Mouse (Mus musculus) c-Kit-positive CD71-positive TER-119-negative erythroid progenitor cells, embryonic 14.5 days (primary cell): Measurements from ENCODE around the gene S100a9.

ENCODE experiments used
- DNase-seq: peaks from one replicate; pipeline ENCODE4 v3.0.0-alpha.2; 2013; ENCODE audit warnings: low read depth

Gene S100a9

DNA sequence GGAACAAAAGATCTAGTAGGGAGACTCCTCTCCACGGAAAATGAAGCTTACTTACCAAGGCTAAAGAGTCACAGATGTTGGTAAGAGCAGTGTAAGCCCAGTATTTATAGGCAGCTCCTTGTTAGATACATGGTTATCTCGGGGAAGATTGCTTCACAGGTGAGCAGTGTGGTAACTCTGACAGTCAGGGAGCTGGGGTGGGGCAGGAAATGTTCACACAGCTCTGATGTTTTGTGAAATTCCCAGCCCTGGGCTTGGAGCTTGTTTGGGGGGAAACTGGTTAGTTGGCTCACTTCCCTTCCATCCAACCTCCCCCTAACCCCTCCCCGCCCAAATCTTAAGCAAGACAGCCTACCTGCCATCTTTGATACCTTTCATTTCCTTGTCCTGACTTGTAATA, at the start of gene S100a9:
TSS of gene S100a9 (minus strand) at position 109 of the 400 bp plus-strand sequence.
- DNase-seq = no peak

- DNase-seq = no peak
These were observed 31.1 kb upstream of the S100a9 start, which contains the start of gene Pglyrp4 for GRCm38 (mm10) chr3:90726606-90727005. Gene Pglyrp4, plus strand, starts transcription at chr3:90726906.

DNA sequence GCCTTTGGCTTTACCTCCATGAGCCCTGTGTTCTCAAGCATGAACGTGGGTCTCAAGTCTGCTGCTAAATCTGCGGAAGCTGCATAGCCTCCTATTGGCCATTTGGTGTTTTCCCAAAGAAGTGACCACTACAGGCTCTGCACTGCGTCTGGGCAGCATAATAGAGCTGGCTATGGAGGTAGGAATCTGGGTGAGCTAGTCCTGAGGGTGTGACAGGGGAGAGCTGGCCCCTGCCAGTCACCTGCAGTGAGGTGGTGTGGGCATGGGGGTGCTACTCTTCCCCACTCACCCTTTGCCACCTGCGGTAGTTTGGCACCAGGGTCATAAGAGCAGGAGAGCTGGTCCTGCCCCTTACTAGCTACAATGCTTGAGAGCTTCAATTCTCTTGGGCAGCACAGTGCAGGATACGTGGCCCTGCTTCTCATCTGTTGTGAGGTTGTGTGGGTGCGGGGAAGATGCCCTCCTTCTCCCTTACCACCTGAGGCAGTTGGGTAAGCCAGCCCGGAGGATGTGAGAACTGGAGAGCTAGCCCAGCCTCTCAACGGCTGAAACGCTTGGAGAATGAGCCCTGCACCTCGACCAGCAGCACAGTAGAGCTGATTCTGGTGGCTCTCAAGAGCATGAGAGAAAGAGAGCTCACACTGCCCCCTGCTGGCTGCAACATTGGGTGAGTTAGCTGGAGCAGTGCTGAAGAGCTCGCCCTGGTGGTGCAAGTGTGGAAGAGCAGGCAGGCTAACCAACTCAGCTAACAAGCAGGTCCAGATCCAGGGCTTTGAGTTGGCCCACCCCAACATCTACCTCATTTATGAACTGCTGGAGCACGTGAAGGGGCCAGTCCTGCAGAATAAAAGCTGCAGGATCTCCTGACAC, 14.3 kb upstream of the S100a9 start:
- peak; percentile 63 for DNase-seq

DNA sequence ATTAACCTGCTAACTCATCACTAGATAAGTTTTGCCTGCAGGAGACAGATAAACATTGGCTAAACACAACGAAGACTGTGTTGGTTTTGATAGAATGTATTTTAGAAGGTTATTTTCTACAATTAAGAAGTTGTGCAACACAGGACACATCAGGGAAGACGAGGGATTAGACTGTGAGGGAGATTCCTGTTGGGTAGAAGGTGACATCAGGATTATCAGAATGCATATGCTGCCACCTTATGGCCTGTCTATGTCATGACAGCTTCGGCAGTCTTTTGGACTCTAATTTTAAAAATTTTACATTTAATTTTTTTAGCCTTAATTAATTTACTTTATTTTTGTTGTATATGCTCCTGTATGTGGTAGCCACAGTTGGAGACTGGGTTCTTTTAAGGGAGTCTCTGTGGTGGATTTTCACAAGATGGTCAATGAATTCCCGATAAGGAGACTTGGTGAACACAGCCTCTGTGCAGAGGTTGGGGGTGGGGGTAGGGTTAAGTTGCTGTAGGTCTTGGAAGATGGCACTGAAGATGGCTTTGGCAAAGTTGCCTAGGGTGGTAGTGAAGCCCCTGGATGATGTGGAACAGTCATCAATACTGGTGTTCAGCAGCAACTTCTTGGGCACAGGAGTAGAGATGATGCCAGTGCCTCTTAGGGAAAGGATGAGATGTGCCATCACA, 13.1 kb upstream of the S100a9 start:
- no peak for DNase-seq

DNA sequence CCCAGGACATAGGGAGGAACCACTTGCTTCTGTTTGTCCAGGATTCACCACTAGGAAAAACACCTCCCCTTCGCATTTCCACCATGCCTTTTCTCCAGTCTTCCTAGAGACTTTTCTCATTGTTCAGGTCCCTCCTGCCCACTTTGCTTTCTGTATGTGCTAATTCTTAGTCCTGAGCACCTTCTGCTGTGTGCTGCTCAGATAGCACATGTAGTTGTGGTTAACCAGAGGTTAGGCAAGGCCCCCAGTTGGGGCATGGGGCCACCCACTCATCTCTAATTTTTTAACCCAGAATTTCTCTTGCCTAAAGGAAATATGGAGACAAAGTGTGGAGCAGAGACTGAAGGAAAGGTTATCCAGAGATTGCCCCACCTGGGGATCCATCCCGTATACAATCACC, 6.7 kb upstream of the S100a9 start:
- no peak for DNase-seq

- no peak for DNase-seq
These were observed 2.0 kb downstream of the S100a9 start for GRCm38 (mm10) chr3:90693496-90693895.

DNA sequence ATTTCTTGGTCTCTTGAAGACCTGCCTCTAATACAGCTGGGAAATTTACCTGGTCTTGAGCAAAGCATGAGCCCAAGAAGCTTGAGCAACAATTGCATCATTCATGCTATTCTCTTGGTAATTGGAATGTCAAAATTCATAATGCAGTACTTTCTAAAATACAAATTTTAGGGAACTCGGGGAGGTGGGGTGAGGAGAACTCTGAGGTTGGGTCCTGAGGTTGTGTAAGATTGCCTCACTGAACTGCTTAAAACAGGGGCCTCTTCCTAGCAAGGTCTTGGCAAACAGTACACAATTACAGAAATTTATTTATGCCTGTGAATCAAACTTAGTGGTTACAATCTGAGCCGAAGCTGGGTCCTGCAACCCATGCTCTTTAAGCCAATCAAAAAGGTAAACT, 8.7 kb downstream of the S100a9 start:
- DNase-seq = no peak

GRCm38 (mm10) chr3:90683929-90684328, 11.6 kb downstream of the S100a9 start:
- no peak for DNase-seq

- no peak for DNase-seq
These were observed 16.9 kb downstream of the S100a9 start for GRCm38 (mm10) chr3:90678656-90679055.

- DNase-seq = no peak
These were observed 26.7 kb downstream of the S100a9 start, which contains the start of gene S100a8 for GRCm38 (mm10) chr3:90668846-90669245. Gene S100a8, plus strand, starts transcription at chr3:90668978.

DNA sequence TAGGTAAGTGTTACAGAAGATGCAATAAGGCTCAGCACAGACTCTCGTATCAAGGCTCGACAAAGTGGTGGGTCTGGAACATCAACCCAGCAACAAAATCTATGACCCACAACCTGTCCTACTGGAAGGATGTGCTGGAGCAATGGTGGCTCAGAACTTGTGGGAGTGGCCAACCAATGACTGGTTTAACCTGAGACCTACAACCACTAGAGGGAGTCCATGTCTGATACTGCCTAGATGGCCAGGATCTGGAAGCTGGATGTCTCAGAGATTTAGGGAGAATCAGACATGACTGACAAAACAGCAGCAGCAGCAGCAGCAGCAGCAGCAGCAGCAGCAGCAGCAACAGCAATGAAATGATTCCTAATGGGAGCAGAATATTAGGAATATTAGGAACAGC, 31.3 kb downstream of the S100a9 start:
- DNase-seq = no peak

DNA sequence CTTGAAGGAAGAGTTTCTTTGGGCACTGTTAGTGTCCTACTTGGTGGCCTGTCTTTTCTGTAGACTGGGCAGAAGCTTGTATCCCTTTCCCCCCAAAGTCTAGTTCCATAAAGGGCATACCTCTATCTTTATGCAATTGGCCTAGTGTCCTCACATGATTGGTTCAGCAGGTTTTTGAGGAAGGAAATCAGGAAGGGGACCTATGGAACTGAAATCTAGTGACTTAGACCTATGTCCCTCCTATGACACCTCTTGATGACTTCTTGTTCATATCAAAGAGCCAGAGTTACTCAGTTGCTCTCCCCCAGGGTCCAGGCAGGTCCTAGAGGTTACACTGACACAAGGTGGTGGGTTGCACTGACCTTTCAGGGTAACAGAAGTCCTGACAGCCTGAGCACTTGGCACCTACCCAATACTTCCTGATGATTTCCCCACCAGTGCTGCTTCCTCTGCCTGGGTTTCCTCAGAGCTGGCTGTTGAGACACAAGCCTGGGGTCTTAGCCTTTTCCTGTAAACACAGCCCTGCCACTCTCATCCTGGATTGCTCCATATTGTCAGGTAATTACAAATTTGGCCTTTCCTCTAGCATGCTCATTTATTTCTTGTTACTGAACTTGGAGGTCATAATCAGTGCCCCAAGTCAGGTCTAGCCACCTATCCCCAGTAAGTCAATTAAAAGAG, 36.0 kb downstream of the S100a9 start:
- no peak for DNase-seq

- no peak for DNase-seq
These were observed 38.1 kb downstream of the S100a9 start for GRCm38 (mm10) chr3:90657405-90657804.

DNA sequence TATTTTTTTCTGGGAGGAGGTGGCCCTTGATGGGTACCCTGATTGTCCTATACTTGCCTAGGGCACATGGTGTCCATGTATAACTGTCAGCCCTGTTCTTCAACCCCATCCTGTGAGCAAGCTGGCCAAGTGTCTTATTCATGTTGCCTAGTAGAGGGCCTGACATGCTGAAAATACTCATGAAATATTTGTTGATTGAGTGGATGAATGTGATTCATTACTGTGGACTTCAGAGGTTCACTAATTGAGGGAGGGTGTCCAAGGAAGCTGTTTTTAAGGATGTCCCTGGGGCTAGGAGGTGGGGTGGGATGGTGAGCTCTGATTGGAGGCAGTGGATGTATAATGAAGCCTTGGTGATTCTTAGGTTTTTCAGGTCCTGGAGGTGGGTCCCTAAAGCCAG, 41.8 kb downstream of the S100a9 start, which contains the start of gene S100a7a:
TSS of gene S100a7a (plus strand) at position 301 of the 400 bp plus-strand sequence.
- DNase-seq = no peak

DNA sequence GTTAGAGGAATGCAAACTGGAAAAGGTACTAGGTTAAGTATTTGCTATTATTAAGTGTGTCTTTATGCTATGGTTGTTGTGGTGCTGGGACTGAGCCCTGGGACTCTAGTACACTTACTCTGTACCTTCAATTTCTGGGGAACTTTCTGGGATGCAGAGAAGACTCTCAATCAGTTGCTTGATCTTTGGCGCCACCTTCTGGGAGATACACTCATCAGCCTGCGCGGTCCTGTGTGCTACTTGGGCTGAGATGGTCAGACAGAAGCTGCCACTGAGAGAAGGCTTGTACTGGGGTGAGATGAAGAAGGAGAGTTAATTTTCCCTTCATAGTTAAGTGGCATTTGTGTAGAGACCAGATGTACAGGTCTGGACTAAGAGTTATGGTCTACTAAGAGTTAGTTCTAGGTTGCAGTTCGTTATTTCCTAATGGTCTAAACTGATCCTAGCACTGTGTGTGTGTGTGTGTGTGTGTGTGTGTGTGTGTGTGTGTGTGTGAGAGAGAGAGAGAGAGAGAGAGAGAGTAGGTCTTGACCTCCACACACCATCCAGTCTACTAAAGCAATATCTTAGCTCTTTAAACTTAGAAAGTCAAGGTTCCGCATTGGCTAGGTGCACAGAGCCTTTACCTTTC, 42.5 kb downstream of the S100a9 start:
- DNase-seq = peak; percentile 16

DNA sequence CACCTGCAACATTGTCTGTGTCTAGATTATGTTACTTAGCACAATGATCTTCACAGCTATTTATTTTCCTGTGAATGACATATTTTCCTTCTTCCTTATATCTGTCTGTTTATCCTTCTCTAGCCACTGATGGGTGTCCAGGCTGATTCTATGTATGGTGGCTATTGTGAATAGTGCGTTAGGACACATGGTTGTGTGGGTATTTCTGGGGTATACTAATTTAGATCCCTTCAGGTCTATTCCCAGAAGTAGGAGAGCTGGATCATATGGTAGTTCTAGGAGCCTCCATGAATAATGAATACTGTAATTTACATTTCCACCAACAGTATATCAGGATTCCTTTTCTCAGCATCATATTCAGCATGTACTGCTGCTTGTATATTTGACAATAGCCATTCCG, 45.7 kb downstream of the S100a9 start:
- DNase-seq = no peak

DNA sequence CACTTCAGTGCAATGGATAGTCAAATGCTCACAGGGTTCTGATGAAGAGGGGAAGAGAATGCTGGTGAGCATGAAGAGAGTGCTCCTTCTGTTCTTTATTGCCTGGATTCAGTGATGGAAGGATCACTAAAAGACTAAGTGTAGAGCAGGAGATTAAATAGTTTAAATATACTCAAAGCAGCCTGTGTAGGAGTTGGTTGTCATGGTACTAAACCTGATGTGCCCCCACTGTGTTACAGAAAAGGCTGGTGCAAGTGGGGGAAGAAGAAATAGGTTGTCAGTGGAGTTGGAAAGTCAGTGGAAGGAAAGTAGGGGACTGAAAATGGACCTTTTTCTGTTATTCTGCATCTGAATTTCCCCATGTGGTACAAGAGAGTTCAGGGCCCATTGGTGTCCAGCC, 46.5 kb downstream of the S100a9 start:
- no peak for DNase-seq

- DNase-seq = no peak
These were observed 48.2 kb downstream of the S100a9 start for GRCm38 (mm10) chr3:90647291-90647690.

DNA sequence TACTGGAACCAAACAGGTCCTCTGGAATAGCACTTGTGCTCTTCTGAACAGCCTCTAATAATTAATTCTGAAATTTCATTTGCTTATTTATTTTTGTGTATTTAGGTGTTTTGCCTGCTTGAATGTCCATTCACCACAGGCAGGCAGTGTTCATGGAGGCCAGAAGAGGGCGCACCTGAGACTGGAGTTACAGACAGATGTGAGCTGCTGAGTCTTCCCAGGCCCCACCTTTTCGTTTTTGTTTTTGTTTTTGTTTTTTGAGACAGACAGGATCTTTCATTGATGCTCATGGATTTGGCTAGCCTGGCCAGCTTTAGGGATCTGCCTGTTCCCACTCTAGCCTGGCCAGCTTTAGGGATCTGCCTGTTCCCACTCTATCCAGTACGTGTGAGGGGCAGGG, 51.3 kb downstream of the S100a9 start:
- DNase-seq = peak; percentile 15
